Mouse (Mus musculus): ENCODE measurements around the gene Cradd.

- TF ChIP-seq POLR2A (IDR thresholded peaks at IDR 0.05; ENCODE audit: control insufficient read depth in 1 of 2, insufficient read depth in 1 of 2, low read depth in 1 of 2, low read length in 2 of 2, poor library complexity in 1 of 2) = no peak
- no peak for TF ChIP-seq GATA1 (IDR thresholded peaks at IDR 0.05; ENCODE audit: low read depth, low read length)
- no peak for TF ChIP-seq ZMIZ1 (IDR thresholded peaks at IDR 0.05; ENCODE audit: low read depth, low read length)
- peak in 2 of 3 experiments; percentile 39 to 55; a peak in 5 of 6 replicates for TF ChIP-seq CTCF (IDR thresholded peaks at IDR 0.05 in 2 of 3, conservative IDR thresholded peaks at IDR 0.05 in 1 of 3; ENCODE audit: control insufficient read depth in 1 of 3, insufficient read depth in 1 of 3, low read depth in 2 of 3, low read length in 3 of 3, poor library complexity in 1 of 3, severe bottlenecking in 1 of 3)
- TF ChIP-seq HCFC1 (IDR thresholded peaks at IDR 0.05; ENCODE audit: low read depth, low read length) = no peak
- TF ChIP-seq ZKSCAN1 (IDR thresholded peaks at IDR 0.05; ENCODE audit: low read depth, low read length) = no peak
- TF ChIP-seq POLR2AphosphoS2 (IDR thresholded peaks at IDR 0.05; ENCODE audit: low read length) = no peak
These were observed 167.5 kb downstream of the Cradd start for GRCm38 (mm10) chr10:95156410-95156809.
